9 mouse cellular contexts compared by ENCODE assay signal in genomic region chrX:7315115-7315514, GRCm38 (mm10). TPM values are rescaled to one million over a fixed set of nuclear protein-coding genes. Genes with fewer than 3 reads are reported as not detected.
DNase-seq lines count a peak whose midpoint lies in the region; ATAC-seq lines count a peak whose summit lies in the region.
"Had no signal": no experiment of that assay in that cellular context is flagged by ENCODE, and none has a peak within 500 bp of the region (broad histone marks: within the 10 kb centered on the region; RNA-seq: fewer than 3 reads in every experiment).

No protein-coding gene starts in this region.

- ATAC-seq in forebrain, embryonic 16.5 days, result no peak

- peak overlapping the region; percentile 17; the same call in 1 of the 2 replicates for H3K4me2 ChIP-seq in forebrain, embryonic 16.5 days (ENCODE audit: low read length)

- no peak overlapping the region for H3K9ac ChIP-seq in forebrain, embryonic 16.5 days (replicated peaks; ENCODE audit: low read depth, low read length)

- WGBS in forebrain, embryonic 16.5 days, result 42% methylated on average over 10 of the region's 10 CpGs

- H3K27ac ChIP-seq in forebrain, embryonic 16.5 days (ENCODE audit: low read length), result no peak overlapping the region

- H3K4me3 ChIP-seq in forebrain, embryonic 16.5 days (replicated peaks; ENCODE audit: low read length), result no peak overlapping the region
- H3K4me3 ChIP-seq: megakaryocyte, embryonic 14.5 days had no signal

- DNase-seq in layer of hippocampus, adult 11-12 months (ENCODE audit: low spot score), result peak; percentile 16
- no peak for DNase-seq in layer of hippocampus, postnatal 36 days
- peak; percentile 9 for DNase-seq in layer of hippocampus, adult 9-10 months (ENCODE audit: low spot score)
- DNase-seq in retina, embryonic 14.5 days (ENCODE audit: low spot score), result peak; percentile 9
- DNase-seq in adrenal gland, adult 18-20 months (ENCODE audit: low spot score in 2 of 2), result no peak
- DNase-seq in spleen, postnatal 14 days (ENCODE audit: low spot score in 2 of 2), result no peak
- no peak for DNase-seq in cerebellum, postnatal 14 days

- peaks cover 11% of the 10 kb centered on the region for H3K4me1 ChIP-seq in forebrain, embryonic 16.5 days (replicated peaks; ENCODE audit: control insufficient read depth, insufficient read depth, low read length)
- H3K4me1 ChIP-seq: megakaryocyte, embryonic 14.5 days had no signal

- H3K9me3 ChIP-seq in forebrain, embryonic 16.5 days (ENCODE audit: control insufficient read depth, low read length), result no peaks in the 10 kb centered on the region

- H3K36me3 ChIP-seq in forebrain, embryonic 16.5 days (ENCODE audit: control insufficient read depth, insufficient read depth), result no peaks in the 10 kb centered on the region

- no peaks in the 10 kb centered on the region for H3K27me3 ChIP-seq in forebrain, embryonic 16.5 days (replicated peaks; ENCODE audit: control insufficient read depth, insufficient read depth, low read length)

RNA-seq across cellular contexts. Expression of gene Clcn5, which starts 4.0 kb away (rescaled TPM):
- total RNA-seq in layer of hippocampus, postnatal 36 days (2021), result 1 to 10 TPM; 6.5 to 7.9 TPM
- 6.1 and 6.2 TPM in 2 replicates for polyA plus RNA-seq in forebrain, embryonic 16.5 days (2015; fragmentation: Nextera tagmentation; extraction: Ambion mirVana)
- 10 to 100 TPM; 18.7 to 33.5 TPM for total RNA-seq in adrenal gland, adult 18-20 months (2021)

Comparison
In these comparisons a context has a peak if more than half of its experiments do, and no peak if none do; other contexts are left out.
1. DNase-seq: peak in layer of hippocampus, adult 11-12 months (single experiment), layer of hippocampus, adult 9-10 months (single experiment) and retina, embryonic 14.5 days (single experiment); none in layer of hippocampus, postnatal 36 days (0 of 2), adrenal gland, adult 18-20 months (0 of 2), spleen, postnatal 14 days (0 of 2) and cerebellum, postnatal 14 days (0 of 2).